Mouse (Mus musculus) spleen, adult 2 months (tissue): ENCODE measurements around the gene Ssu72.

Experiments
- CTCF ChIP-seq: fragments of 200-500 bp; IDR thresholded peaks from 2 replicates; pipeline ENCODE4 v1.5.1; 2011; ENCODE audit warnings: mild to moderate bottlenecking, inconsistent platforms; ENCODE audit not compliant: insufficient read depth, insufficient read length, insufficient replicate concordance; ENCODE audit errors: extremely low read depth
- POLR2A ChIP-seq: fragments of 200-500 bp; IDR thresholded peaks from 2 replicates; pipeline ENCODE4 v1.6.1; 2011; ENCODE audit warnings: low read depth, low read length, inconsistent platforms

GRCm38 (mm10) chr4:155695531-155696062, 9.0 kb upstream of the Ssu72 start:
- TF ChIP-seq POLR2A = no peak
- no peak for TF ChIP-seq CTCF
